Mouse (Mus musculus) left cerebral cortex, postnatal 25 days (tissue): ENCODE measurements around the gene Rmnd5b. TPM values are rescaled to one million over a fixed set of nuclear protein-coding genes. Genes with fewer than 3 reads are reported as not detected.
"Not testable (repeated sequence)": the region's sequence is repeated elsewhere in the genome, so short reads cannot be mapped to it uniquely, and the experiment has no call there.

Experiments used
- DNase-seq, 2 experiments: peaks; one replicate each; pipeline ENCODE4 v3.0.0; 2022; ENCODE audit warnings: low spot score in 2 of 2, mixed read lengths in 1 of 2
- intact Hi-C: fragments of 180-260 bp; cut with DNase I; formaldehyde crosslinking; loops from one replicate; pipeline ENCODE4 v1.15.1; 2025
- total RNA-seq, 2 experiments: library from RNA; stranded (reverse); gene quantifications; 2 replicates each; pipeline ENCODE4 v1.2.3; 2021

Gene Rmnd5b
- total RNA-seq, 2 experiments from 2014 or later, result 55.0 to 60.7 TPM

DNA sequence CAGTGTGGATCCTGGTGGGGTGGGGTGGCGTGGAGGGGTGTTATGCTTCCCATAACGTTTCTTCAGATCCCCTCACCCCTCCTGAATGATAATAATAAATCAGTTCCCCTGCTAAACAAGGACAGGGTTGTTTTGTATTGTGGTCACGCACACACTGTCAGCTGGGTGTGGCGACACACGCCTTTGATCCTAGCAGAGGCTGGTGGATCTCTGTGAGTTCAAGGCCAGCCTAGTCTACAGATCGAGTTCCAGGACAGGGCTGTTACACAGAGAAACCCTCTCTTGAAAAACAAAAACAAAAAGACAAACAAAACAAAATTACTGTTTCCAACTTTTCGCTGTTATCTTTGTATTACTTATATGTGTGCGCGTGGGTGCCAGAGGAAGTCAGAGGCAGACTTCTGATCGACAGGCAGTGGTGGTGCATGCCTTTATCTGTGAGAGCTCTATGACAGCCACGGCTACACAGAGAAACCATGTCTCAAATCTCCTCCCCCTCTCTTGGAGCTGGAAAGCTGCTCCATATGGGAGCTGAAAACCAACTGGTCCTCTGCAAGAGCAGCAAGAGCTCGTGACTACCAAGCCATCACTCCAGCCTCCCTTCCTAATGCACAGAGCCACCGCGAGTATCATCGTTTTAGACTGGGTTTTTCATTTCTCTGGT lies 5.9 kb downstream of the Rmnd5b start:
- intact Hi-C loops, result no loop called here
- DNase-seq, result peak; percentile 55 to 89

DNA sequence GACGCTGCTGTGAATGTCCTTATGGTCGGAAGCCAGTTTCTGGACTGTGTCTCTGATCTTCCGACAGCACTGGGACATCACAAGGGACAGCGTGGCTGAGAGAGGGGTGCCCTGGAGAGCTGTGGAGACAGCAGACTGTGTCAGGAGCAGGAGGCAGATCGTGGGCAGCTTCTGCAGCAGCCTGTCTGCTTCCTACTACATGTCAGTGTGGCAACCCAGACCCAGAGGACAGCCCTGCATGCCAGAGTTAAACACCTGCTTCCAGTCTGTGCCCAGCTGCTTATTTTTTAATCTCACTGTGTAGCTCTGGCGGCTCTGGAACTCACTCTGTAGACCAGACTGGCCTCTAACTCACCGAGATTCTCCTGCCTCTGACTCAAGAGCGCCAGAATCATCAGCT lies 7.8 kb downstream of the Rmnd5b start:
- DNase-seq, result no peak
- intact Hi-C loops, result no loop called here

DNA sequence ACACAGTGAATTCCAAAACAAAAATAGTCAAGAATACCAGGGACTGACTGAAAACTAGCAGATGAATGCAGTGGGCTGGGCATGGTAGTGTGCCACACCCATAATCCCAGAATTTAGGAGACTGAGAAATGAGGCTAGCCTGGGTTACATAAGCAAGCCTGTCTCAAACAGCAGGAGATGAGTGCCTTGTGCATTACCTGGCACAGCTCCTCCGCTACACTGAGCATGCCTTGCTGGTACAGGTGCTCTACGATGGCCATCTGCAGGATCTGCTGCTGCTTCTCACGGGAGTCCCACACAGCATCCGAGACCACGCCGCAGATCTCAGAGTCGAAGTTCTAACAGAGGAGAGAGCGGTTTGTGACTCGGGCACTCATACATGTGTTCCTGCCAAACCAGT lies 8.3 kb downstream of the Rmnd5b start:
- DNase-seq, result peak in 1 of 2 experiments; percentile 72
- intact Hi-C loops, result no loop called here

DNA sequence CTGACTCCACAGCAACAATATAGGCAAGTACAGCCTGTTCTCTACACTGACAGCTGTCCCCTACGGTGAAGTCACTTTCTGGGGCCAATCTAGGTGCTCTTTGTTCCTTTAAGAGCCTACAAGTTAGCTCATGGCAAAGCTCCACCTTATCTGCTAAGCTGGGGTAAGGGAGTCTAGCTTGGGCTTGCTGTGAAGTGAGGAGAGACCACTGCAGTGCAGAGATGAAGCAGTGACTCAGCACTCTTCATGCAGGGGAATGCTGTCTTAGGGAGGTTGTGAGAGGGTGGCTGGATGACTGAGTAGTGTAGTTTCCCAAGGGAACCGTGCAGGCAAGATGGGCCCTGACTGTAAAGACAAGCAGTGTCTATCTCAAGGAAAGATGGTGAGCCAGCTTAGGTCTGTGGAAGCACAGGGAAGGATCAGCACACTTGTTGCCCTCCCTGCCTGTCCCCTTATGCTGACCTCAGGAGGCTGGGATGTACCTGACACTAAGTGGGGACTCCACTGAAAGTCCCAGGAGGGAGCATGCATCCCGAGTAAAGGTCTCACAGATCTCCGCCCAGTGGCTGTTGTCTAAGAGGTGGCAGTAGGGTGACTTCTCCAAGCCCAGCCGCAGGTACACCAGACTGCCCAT lies 10.4 kb downstream of the Rmnd5b start:
- no peak for DNase-seq
- intact Hi-C loops, result no loop called here

DNA sequence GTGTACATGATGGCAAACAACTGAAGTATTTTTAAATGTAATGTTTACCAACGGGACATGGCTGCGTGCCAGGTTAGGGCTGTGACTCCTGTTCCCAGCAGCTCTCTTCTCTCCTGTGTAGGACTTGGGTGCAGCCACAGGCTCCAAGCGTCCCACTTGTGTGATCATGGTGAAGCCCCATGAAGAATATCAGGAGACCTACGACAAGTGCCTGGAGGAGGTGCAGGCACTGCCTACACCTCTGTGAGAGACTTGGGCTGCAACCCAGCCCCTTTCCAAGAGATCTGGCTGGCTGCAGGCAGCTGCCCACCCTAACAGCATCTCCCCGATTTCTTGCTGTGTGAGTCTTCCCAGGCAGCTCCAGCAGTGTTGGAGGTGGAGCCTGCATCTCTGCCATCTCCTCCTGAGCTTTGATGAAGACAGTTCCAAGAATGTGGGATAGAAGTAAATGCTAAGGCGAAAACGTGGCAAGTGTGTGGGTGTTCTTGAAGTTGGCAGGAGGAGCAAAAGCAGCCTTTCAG lies 12.7 kb downstream of the Rmnd5b start:
- intact Hi-C loops, result no loop called here
- peak; percentile 77 to 98 for DNase-seq

DNA sequence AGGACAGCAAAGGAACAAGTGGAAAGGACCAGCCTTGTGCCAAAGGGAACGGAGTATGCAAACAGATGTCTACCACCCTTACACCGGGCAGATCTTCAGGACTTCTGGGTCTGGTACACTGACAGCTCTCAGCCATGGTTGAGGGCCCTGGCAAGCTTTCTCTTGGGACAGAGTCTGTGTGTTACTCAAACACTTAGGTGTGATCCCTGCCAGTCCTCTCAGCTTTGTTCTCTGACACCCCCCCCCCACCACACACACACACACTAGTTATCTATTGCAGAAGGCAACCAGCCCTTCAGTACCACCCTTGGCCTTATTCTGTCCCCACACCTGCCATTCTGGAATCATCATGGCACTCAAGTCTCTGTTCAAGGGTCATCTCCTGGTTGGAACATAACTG lies 13.9 kb downstream of the Rmnd5b start:
- intact Hi-C loops, result no loop called here
- DNase-seq, result no peak

DNA sequence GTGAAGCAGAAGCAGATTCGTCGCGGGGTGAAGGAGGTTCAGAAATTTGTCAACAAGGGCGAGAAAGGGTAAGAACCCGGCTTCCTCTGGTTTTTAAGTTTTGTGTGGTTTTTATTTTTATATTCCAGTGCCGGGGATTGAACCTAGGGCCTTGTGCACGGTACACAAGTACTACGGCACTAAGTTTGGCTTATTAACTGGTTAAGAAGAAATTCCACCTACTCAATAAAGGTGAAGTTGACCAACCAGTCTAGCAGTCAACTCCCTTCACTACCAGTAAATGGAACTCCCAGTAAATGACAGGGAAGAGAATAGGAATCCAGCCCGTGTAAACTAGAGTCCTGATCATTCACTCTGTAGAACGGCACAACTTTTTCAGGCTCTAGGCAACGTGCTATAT lies 15.6 kb downstream of the Rmnd5b start:
- DNase-seq, result no peak
- intact Hi-C loops, result no loop called here

DNA sequence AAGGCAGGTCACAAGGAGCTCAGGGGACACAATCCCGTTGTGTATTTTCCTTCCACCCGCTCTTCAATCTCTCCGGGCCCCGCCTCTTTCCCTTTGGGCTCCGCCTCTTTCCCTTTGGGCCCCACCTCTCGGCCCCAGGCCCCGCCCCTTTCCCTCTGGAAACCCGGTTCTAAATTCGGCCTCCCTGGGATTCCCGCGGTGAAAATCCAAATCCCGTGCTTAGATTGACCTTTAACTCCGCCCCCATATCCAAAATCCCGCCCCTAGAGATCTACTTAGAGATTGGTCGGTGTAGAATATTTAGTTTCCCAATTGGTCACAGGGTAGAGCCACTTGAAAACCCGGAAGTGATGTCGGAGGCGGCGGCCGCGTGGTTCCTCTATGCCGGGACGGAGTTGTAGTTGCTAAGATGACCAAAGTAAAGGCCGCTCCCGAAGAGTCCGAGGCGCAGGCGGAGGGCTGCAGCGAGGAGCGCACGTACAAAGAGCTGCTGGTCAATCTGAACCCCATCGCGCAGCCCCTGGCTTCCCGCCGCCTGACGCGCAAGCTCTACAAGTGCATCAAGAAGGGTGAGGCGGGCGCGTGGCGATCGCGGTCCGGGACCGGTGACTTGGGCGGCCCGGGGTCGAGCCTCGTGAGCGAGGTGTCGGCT lies 16.2 kb downstream of the Rmnd5b start, which contains the start of gene Nhp2:
Gene Nhp2, plus strand, starts transcription at position 327 of the 652 bp plus-strand sequence.
- DNase-seq, result peak; percentile 88 to 97
- intact Hi-C loops, result loop anchor here (1.0 kb wide), 1 partner anchor 16 kb away; the partner anchor contains the start of gene Rmnd5b

DNA sequence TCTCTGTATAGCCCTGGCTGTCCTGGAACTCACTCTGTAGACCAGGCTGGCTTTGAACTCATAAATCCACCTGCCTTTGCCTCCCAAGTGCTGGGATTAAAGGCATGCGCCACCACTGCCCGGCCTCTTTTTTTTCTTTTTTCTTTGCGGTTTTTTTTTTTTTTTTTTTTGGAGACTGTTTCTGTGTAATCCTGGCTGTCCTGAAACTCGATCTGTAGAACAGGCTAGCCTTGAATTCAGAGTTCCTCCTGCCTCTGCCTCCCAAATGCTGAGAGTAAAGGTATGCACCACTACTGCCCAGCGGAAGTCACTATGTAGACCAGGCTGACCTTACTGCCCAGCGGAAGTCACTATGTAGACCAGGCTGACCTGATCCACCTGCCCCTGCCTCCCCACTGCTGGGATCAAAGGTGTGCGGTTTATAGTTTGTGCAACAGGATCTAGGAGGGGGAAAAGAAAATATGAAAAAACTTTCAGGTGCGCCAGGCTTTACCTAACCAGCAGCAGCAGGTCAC lies 16.7 kb downstream of the Rmnd5b start:
- DNase-seq, result no peak
- intact Hi-C loops, result loop anchor here (1.0 kb wide), 2 partner anchors 16 to 31 kb away; partner anchors contain the start of genes D930048N14Rik, N4bp3 and Rmnd5b

DNA sequence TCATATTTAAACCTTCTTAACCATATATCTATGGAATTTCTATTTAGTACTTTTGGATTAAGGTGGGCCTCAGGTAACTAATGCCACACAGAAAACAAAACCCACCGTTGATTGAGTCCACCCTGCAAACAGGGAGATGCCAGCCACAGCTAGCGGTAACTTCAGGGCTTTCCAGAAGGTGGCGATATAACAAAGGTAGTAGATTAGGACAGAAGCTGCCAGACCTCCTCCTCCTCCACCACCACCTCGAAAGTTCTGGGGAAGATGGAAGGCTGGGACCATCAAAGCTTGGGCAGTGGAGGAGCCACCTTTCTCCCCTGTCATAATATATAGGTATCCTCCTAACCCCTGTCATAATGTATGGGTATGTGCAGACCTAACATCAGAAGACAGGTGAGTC lies 18.0 kb downstream of the Rmnd5b start:
- intact Hi-C loops, result loop anchor here (1.0 kb wide), 2 partner anchors 33 to 64 kb away; partner anchors contain the start of genes D930048N14Rik and N4bp3
- DNase-seq, result peak; percentile 71 to 84

DNA sequence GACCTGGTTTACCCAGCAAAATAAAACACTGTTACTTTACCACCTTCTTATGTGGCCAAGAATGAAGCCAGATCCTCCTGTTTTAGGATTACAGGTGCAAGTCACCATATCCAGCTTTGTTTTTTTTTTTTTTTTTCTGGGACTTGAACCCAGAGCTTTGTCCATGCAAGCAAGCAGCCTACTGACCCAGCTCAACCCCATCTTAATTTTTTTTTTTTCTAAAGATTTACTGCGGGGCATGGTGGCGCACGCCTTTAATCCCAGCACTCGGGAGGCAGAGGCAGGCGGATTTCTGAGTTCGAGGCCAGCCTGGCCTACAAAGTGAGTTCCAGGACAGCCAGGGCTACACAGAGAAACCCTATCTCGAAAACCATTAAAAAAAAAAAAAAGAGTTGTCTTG lies 19.6 kb downstream of the Rmnd5b start:
- DNase-seq, intact Hi-C loops: not testable (repeated sequence)

DNA sequence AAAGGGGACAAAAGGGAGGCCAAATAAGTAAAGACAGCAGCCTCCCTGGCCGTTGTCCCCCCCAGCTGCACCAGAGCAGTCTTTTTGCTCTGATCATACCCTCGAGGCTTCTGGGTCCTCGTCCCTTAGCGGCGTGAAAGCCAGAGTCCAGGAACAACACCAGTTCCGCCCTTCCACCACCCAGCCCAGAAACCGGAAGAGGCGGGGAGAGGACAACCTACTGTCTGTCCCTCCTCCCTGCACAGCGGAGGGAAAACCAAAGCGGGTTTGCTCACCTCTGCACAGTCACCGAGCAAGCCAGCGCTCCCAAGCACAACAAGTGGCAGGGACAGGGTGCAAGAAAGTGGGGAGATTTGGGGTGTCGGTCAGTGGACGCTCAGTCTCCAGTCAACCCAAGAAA lies 20.1 kb downstream of the Rmnd5b start:
- intact Hi-C loops, result no loop called here
- DNase-seq, result peak in 1 of 2 experiments; percentile 42

DNA sequence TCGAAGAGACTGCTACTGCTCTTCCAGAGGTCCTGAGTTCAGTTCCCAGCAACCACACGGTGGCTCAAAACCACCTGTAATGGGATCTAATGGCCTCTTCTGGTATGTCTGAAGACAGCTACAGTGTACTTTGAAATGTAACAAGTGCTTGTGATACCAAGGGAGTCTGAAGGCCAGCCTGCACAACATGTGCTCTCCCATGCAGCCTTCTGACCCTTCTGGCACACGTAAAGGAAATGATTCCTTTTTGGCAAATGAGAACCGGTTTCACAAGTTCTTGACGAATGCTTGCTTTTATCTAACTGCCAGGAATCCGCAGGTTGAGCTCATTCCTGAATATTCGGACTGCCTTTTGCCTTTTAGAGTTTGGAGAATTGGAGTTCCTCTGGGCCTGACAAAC lies 20.6 kb downstream of the Rmnd5b start:
- intact Hi-C loops, result no loop called here
- no peak for DNase-seq

DNA sequence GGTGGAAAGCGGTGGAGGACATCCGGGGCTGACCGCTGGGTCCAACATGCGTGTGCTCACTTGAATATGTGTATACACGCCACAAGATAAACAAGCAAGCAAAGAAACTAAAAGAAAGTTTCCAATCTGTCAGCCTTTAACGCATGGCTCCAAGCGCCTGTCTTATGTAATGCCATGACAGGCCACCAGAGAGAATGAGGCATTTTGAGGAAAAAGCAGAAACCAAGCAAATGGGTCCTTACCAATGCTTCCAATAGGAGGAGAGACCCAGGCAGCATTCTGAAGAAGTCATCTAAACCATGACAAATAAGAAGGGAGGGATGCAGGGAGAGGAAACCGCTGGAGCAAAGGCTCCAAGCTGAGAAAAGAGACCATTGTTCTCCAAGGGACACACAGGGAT lies 21.4 kb downstream of the Rmnd5b start:
- intact Hi-C loops, result no loop called here
- no peak for DNase-seq

DNA sequence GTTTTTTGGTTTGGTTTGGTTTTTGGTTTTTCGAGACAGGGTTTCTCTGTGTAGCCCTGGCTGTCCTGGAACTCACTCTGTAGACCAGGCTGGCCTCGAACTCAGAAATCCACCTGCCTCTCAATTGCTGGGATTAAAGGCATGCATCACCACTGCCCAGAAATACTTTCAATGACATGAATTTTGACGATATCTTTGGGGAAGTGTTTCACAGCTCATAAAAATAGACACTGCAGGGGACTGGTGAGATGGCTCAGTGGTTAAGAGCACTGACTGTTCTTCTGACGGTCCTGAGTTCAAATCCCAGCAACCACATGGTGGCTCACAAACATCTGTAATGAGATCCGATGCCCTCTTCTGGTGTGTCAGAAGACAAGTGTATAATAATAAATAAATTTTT lies 25.8 kb downstream of the Rmnd5b start:
- not testable (repeated sequence) for DNase-seq
- intact Hi-C loops, result loop anchor here (5.0 kb wide), 1 partner anchor 607 kb away; no protein-coding TSS in a partner anchor

DNA sequence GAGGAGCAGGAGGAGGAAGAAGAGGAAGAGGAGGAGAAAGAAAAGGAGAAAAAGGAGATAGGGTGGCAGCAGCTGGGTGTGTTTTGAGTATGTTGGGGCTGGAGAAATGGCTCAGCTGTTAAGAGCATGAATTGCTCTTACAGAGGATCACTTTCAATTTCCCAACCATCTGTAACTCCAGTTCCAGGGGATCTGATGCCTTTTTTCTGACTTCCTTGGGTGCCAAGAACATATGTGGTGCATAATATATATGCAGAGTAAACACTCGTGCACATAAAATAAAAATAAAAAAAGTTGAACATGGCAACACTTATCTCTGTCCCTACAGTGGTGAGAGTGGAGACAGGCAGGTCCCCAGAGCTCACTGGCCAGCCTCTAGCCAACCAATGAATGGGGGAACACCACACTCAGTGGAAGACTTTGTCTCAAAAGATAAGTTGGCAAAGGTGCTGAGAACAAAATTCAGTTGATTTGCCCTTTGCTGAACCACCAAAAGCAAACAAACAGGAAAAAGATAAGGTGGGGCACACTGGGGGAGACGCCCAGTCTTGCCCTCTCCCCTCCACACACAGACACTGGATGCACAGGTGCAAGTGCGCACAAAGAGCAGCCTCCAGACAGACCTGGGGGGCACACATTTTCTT lies 26.3 kb downstream of the Rmnd5b start:
- no peak for DNase-seq
- intact Hi-C loops, result loop anchor here (5.0 kb wide), 1 partner anchor 608 kb away; no protein-coding TSS in a partner anchor

DNA sequence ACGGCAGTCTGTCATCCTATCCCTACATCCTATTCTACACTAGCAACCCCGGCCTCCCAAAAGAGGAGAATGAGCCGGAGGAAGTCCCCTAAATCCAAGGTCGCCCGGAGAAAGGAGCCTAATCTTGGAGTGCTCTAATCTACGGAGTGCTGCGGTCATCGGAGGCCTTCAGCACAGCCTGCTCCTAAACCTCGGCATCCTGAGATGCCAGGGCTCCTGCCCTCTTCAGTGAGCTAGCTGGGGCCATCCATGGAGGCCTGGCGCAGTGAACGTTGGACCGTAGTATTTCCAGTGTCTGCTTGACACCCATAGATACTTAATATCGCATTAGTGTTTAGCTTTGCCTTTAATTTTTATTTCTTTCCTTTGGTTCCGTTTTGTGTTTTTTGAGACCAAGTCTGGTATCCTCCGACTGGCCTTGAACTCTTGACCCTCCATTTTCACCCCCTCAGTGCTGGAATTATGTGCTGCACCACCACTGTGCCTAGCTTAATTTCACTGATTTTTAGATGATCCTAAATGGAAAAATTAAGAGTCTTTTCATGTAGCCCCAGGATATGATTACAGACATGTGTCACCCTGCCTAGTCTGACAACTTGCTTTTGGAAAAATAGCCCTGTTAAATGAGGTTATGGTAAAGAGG lies 28.5 kb downstream of the Rmnd5b start:
- intact Hi-C loops, result loop anchor here (5.0 kb wide), 1 partner anchor 610 kb away; no protein-coding TSS in a partner anchor
- no peak for DNase-seq

DNA sequence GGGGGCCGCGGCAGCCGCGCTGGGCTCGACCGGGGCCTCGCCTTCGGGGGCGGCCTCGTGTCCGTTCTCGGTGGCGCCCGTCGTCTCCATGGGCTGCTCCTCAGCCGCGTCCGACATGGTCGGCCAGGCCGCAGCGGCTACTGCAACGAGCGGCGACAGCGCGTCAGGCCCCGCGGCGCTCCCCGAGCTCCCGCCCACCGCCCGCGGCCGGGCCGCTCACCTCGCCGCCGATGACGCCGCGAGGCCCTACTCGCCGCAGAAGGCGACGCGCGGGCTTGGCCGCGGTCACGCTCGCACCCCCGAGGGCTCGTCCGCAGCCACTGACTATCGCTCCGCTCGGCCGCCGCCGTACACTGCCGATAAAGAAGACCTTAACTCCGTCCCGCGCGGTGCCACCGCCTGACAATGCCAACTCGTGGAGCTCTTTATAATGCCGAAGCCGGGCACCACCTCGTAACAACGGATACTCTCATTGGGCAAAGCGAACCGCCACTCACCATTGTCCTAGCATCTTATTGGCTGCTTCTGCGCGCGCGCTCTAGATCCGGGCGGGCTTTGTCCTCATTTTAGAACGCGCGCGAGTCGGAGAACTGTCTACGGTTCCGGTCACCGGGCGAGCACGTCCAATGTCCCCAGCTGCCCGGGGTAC lies 29.1 kb downstream of the Rmnd5b start, which contains the start of gene Hnrnpab:
Gene Hnrnpab, minus strand, starts transcription at position 401 of the 649 bp plus-strand sequence.
- intact Hi-C loops, result loop anchor here (5.0 kb wide), 1 partner anchor 611 kb away; no protein-coding TSS in a partner anchor
- peak; percentile 98 to 99 for DNase-seq
